Mouse (Mus musculus): ENCODE measurements around the gene Tmtc4.

DNA sequence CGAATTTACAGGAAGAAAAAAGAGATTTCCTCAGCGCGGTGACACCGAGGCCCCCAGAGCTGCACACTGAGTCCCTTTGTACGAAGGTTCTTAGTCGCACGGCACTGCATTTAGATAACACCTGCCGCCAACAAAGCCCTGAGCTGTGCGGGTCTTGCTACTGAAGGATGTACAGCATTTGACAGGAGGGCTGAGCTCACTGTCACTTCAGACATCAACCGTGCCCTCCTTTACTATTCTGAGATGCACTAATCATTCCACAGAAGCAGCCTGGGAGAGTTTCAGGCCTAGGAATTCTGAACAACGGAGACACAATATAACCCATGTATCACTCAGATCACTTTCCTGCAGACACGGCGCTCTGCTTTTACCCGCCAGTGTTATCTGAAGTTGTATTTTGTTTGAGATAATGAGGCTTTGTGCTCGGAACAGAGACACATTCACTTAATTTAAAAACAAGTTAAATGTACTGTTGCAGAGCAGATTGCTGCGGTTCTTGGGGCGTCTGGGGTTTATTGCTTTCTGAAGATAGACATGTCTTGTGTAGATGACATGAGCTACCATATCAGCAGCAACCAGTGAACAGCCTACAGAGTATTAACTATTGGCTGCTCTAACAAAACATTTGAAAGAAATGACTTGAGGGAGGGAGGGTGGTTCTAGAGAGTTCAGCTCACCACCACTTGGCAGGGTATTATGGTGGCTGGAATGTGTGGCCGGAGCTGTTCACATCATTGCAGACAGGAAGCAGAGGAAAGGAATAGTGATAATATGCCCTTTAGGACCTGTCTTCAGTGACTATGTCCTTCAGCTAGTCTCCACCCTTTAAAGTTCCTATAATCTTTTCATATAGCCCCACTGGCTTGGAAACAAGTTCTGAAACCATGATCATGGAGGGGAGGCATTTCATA lies 25.5 kb upstream of the Tmtc4 start:
- TF ChIP-seq CTCF (IDR thresholded peaks at IDR 0.05; ENCODE audit: low read depth) (no peak), EP300 (IDR thresholded peaks at IDR 0.05; ENCODE audit: low read depth) (no peak)

Measured in heart, postnatal 0 days (tissue).